In the genomic region with DNA sequence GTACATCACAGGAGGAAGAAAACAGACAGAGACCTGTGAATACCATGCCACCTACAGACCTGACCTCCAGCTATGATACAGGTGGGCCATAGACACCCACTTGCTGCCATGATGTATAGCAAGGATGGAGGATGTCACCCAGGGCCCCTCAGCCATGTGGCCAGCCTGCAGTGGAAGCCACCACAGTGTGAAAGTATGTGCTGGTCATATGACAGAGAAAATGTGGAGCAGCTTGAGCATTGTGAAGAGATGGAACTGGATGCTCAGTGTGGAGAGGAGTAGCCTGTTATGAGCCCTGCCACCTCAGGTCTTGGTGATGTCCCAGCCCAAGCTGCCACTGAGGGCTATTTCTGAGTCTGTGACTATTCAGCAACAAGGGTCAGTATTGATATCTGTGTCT, we compare ENCODE assay signal across 27 mouse cellular contexts. TPM values are rescaled to one million over a fixed set of nuclear protein-coding genes. Genes with fewer than 3 reads are reported as not detected.
DNase-seq lines count a peak whose midpoint lies in the region; ATAC-seq and TF ChIP-seq lines count a peak whose summit lies in the region.
"Had no signal": no experiment of that assay in that cellular context is flagged by ENCODE, and none has a peak within 500 bp of the region (broad histone marks: within the 10 kb centered on the region; RNA-seq: fewer than 3 reads in every experiment).

No protein-coding gene starts in this region.

- no peaks in the 10 kb centered on the region for H3K9me3 ChIP-seq in forebrain, embryonic 14.5 days (replicated peaks; ENCODE audit: control insufficient read depth, low read length)
- H3K9me3 ChIP-seq in forebrain, embryonic 11.5 days (ENCODE audit: control insufficient read depth, low read length) = no peaks in the 10 kb centered on the region
- no peaks in the 10 kb centered on the region for H3K9me3 ChIP-seq in hindbrain, postnatal 0 days (ENCODE audit: low read length)
- no peaks in the 10 kb centered on the region for H3K9me3 ChIP-seq in hindbrain, embryonic 14.5 days (ENCODE audit: control insufficient read depth, low read length)
- H3K9me3 ChIP-seq: embryonic facial prominence, embryonic 12.5 days; embryonic facial prominence, embryonic 15.5 days; G1E; hindbrain, embryonic 12.5 days had no signal

- no peak overlapping the region for H3K27ac ChIP-seq in forebrain, embryonic 14.5 days (ENCODE audit: low read depth, low read length)
- no peak overlapping the region for H3K27ac ChIP-seq in forebrain, embryonic 11.5 days (ENCODE audit: low read depth, low read length)
- no peak overlapping the region for H3K27ac ChIP-seq in hindbrain, postnatal 0 days
- H3K27ac ChIP-seq in hindbrain, embryonic 14.5 days = no peak overlapping the region
- H3K27ac ChIP-seq: embryonic facial prominence, embryonic 12.5 days; embryonic facial prominence, embryonic 15.5 days; gastrocnemius, adult 2 months; hindbrain, embryonic 12.5 days had no signal

- ATAC-seq in forebrain, embryonic 14.5 days = peak; percentile 48
- no peak for ATAC-seq in forebrain, embryonic 11.5 days (replicated peaks; ENCODE audit: low FRiP score)
- peak; percentile 69; the same call in 1 of the 2 replicates for ATAC-seq in hindbrain, postnatal 0 days
- ATAC-seq in hindbrain, embryonic 14.5 days (ENCODE audit: low FRiP score) = no peak
- ATAC-seq in erythroid progenitor cell, adult 5-6 weeks (replicated peaks; ENCODE audit: low FRiP score, poor library complexity, severe bottlenecking) = 0 out of 2 replicates have a peak, but pooled peaks have one; percentile 23
- 0 out of 2 replicates have a peak, but pooled peaks have one; percentile 28 for ATAC-seq in megakaryocyte-erythroid progenitor cell, adult 5-6 weeks (replicated peaks; ENCODE audit: low FRiP score, low TSS enrichment, poor library complexity, severe bottlenecking)
- ATAC-seq: hindbrain, embryonic 16.5 days; inflammation-experienced regulatory T-cells, adult 6 months; intestine, postnatal 0 days; Patski had no signal

- no peaks in the 10 kb centered on the region for H3K27me3 ChIP-seq in forebrain, embryonic 14.5 days (replicated peaks; ENCODE audit: control insufficient read depth, insufficient read depth, low read length)
- H3K27me3 ChIP-seq in forebrain, embryonic 11.5 days (ENCODE audit: control insufficient read depth, insufficient read depth, low read length) = no peaks in the 10 kb centered on the region
- H3K27me3 ChIP-seq in hindbrain, postnatal 0 days (ENCODE audit: insufficient read depth, low read length) = no peaks in the 10 kb centered on the region
- H3K27me3 ChIP-seq in hindbrain, embryonic 14.5 days (ENCODE audit: control insufficient read depth, insufficient read depth, low read length) = no peaks in the 10 kb centered on the region
- H3K27me3 ChIP-seq: CH12.LX; embryonic facial prominence, embryonic 12.5 days; embryonic facial prominence, embryonic 15.5 days; hindbrain, embryonic 12.5 days had no signal

- no peaks in the 10 kb centered on the region for H3K4me1 ChIP-seq in forebrain, embryonic 14.5 days (ENCODE audit: control insufficient read depth, insufficient read depth, low read length)
- H3K4me1 ChIP-seq in forebrain, embryonic 11.5 days (replicated peaks; ENCODE audit: control insufficient read depth, insufficient read depth, low read length) = no peaks in the 10 kb centered on the region
- no peaks in the 10 kb centered on the region for H3K4me1 ChIP-seq in hindbrain, postnatal 0 days (ENCODE audit: insufficient read depth, low read length)
- H3K4me1 ChIP-seq in hindbrain, embryonic 14.5 days (replicated peaks; ENCODE audit: control insufficient read depth, insufficient read depth, low read length) = no peaks in the 10 kb centered on the region
- H3K4me1 ChIP-seq: embryonic facial prominence, embryonic 12.5 days; embryonic facial prominence, embryonic 15.5 days; hindbrain, embryonic 12.5 days had no signal

- no peaks in the 10 kb centered on the region for H3K36me3 ChIP-seq in forebrain, embryonic 14.5 days (ENCODE audit: control insufficient read depth, insufficient read depth, low read length)
- no peaks in the 10 kb centered on the region for H3K36me3 ChIP-seq in forebrain, embryonic 11.5 days (ENCODE audit: control insufficient read depth, insufficient read depth, low read length)
- H3K36me3 ChIP-seq in hindbrain, postnatal 0 days (ENCODE audit: insufficient read depth, low read length) = no peaks in the 10 kb centered on the region
- no peaks in the 10 kb centered on the region for H3K36me3 ChIP-seq in hindbrain, embryonic 14.5 days (replicated peaks; ENCODE audit: control insufficient read depth, insufficient read depth)
- H3K36me3 ChIP-seq: embryonic facial prominence, embryonic 12.5 days; embryonic facial prominence, embryonic 15.5 days; G1E; hindbrain, embryonic 12.5 days had no signal

- no peak overlapping the region for H3K4me3 ChIP-seq in forebrain, embryonic 14.5 days (ENCODE audit: low read depth, low read length)
- no peak overlapping the region for H3K4me3 ChIP-seq in forebrain, embryonic 11.5 days (ENCODE audit: low read depth, low read length)
- H3K4me3 ChIP-seq in hindbrain, postnatal 0 days (ENCODE audit: low read length) = no peak overlapping the region
- H3K4me3 ChIP-seq in hindbrain, embryonic 14.5 days (replicated peaks; ENCODE audit: low read length) = no peak overlapping the region
- H3K4me3 ChIP-seq: embryonic facial prominence, embryonic 12.5 days; embryonic facial prominence, embryonic 15.5 days; gastrocnemius, adult 2 months; hindbrain, embryonic 12.5 days had no signal

- no peak overlapping the region for H3K4me2 ChIP-seq in forebrain, embryonic 14.5 days (ENCODE audit: low read length)
- H3K4me2 ChIP-seq in forebrain, embryonic 11.5 days (ENCODE audit: low read depth, low read length, severe bottlenecking) = no peak overlapping the region
- no peak overlapping the region for H3K4me2 ChIP-seq in hindbrain, postnatal 0 days (ENCODE audit: low read depth, low read length)
- H3K4me2 ChIP-seq in hindbrain, embryonic 14.5 days (replicated peaks) = no peak overlapping the region
- H3K4me2 ChIP-seq: embryonic facial prominence, embryonic 12.5 days; embryonic facial prominence, embryonic 15.5 days; heart, embryonic 11.5 days; hindbrain, embryonic 12.5 days had no signal

- H3K9ac ChIP-seq in forebrain, embryonic 14.5 days (ENCODE audit: low read length) = no peak overlapping the region
- no peak overlapping the region for H3K9ac ChIP-seq in forebrain, embryonic 11.5 days (ENCODE audit: low read length)
- H3K9ac ChIP-seq in hindbrain, postnatal 0 days (replicated peaks; ENCODE audit: low read length) = no peak overlapping the region
- H3K9ac ChIP-seq in hindbrain, embryonic 14.5 days = no peak overlapping the region
- H3K9ac ChIP-seq: embryonic facial prominence, embryonic 12.5 days; embryonic facial prominence, embryonic 15.5 days; hindbrain, embryonic 12.5 days had no signal

- no peak for DNase-seq in forebrain, embryonic 14.5 days (ENCODE audit: low spot score)
- no peak for DNase-seq in forebrain, embryonic 11.5 days (ENCODE audit: low spot score)
- no peak for DNase-seq in hindbrain, postnatal 0 days (ENCODE audit: low spot score)
- DNase-seq in hindbrain, embryonic 14.5 days (ENCODE audit: low spot score) = no peak
- no peak for DNase-seq in left cerebral cortex, adult 9 months (ENCODE audit: low spot score in 2 of 2)
- DNase-seq: adrenal gland, adult 2 months; adrenal gland, postnatal 14 days; B cell, adult 2 months; cerebellum, adult 11 months; cerebellum, adult 2 months; cerebellum, adult 9-11 months; cerebellum, postnatal 25 days; gastrocnemius, adult 2 months; gastrocnemius, postnatal 14 days; heart, adult 11 months had no signal

- TF ChIP-seq CTCF in hindbrain, postnatal 0 days (IDR thresholded peaks at IDR 0.05; ENCODE audit: low read depth) = no peak

RNA-seq across cellular contexts. Expression of gene Ngly1, which starts 18.5 kb away (rescaled TPM):
- 30.9 and 34.9 TPM in 2 replicates for polyA plus RNA-seq in forebrain, embryonic 14.5 days (2014; fragmentation: Nextera tagmentation; extraction: Ambion mirVana)
- 24.0 and 25.9 TPM in 2 replicates for polyA plus RNA-seq in forebrain, embryonic 11.5 days (2014; fragmentation: Nextera tagmentation; extraction: Ambion mirVana)
- 15.3 and 24.0 TPM in 2 replicates for total RNA-seq in hindbrain, postnatal 0 days (2014; rRNA removed)
- polyA plus RNA-seq in hindbrain, postnatal 0 days (2015; fragmentation: Nextera tagmentation; extraction: Ambion mirVana) = 27.6 and 30.4 TPM in 2 replicates
- polyA plus RNA-seq in hindbrain, embryonic 14.5 days (2014; fragmentation: Nextera tagmentation; extraction: Ambion mirVana) = 27.8 and 30.6 TPM in 2 replicates
- 58.3 and 68.8 TPM in 2 replicates for total RNA-seq in erythroid progenitor cell, adult 5-6 weeks (2015; ENCODE audit: low replicate concordance)
- 30.8 and 40.6 TPM in 2 replicates for total RNA-seq in erythroid progenitor cell, adult 5-6 weeks (2017; ENCODE audit: low replicate concordance)
- total RNA-seq in megakaryocyte-erythroid progenitor cell, adult 5-6 weeks (2014; fragmentation: Nextera tagmentation) = 54.2 and 55.1 TPM in 2 replicates
- 47.7 and 57.5 TPM in 2 replicates for total RNA-seq in megakaryocyte-erythroid progenitor cell, adult 5-6 weeks (2017)

RNA-seq across cellular contexts. Expression of gene Oxsm, which starts 19.0 kb away (rescaled TPM):
- polyA plus RNA-seq in forebrain, embryonic 14.5 days (2014; fragmentation: Nextera tagmentation; extraction: Ambion mirVana) = 0.96 and 1.1 TPM in 2 replicates
- polyA plus RNA-seq in forebrain, embryonic 11.5 days (2014; fragmentation: Nextera tagmentation; extraction: Ambion mirVana) = 1.1 and 2.3 TPM in 2 replicates
- total RNA-seq in hindbrain, postnatal 0 days (2014; rRNA removed) = 4.0 and 4.6 TPM in 2 replicates
- polyA plus RNA-seq in hindbrain, postnatal 0 days (2015; fragmentation: Nextera tagmentation; extraction: Ambion mirVana) = 1.4 and 1.7 TPM in 2 replicates
- polyA plus RNA-seq in hindbrain, embryonic 14.5 days (2014; fragmentation: Nextera tagmentation; extraction: Ambion mirVana) = 1.5 and 2.0 TPM in 2 replicates
- 1.1 and 1.3 TPM in 2 replicates for total RNA-seq in erythroid progenitor cell, adult 5-6 weeks (2015; ENCODE audit: low replicate concordance)
- total RNA-seq in erythroid progenitor cell, adult 5-6 weeks (2017; ENCODE audit: low replicate concordance) = 4.0 and 6.0 TPM in 2 replicates
- 6.3 and 11.8 TPM in 2 replicates for total RNA-seq in megakaryocyte-erythroid progenitor cell, adult 5-6 weeks (2014; fragmentation: Nextera tagmentation)
- 8.4 and 9.7 TPM in 2 replicates for total RNA-seq in megakaryocyte-erythroid progenitor cell, adult 5-6 weeks (2017)

Comparison
In these comparisons a context has a peak if more than half of its experiments do, and no peak if none do; other contexts are left out.
1. ATAC-seq: peak in forebrain, embryonic 14.5 days (single experiment), hindbrain, postnatal 0 days (single experiment), erythroid progenitor cell, adult 5-6 weeks (single experiment) and megakaryocyte-erythroid progenitor cell, adult 5-6 weeks (single experiment); none in forebrain, embryonic 11.5 days (single experiment) and hindbrain, embryonic 14.5 days (single experiment).